Mouse (Mus musculus) spleen, postnatal 10 days (tissue): ENCODE results near the gene E130208F15Rik.

Experiments
- DNase-seq, 2 experiments: peaks; one replicate each; pipeline ENCODE4 v3.0.0; 2021 to 2022; ENCODE audit warnings: low spot score in 2 of 2

Gene E130208F15Rik

DNA sequence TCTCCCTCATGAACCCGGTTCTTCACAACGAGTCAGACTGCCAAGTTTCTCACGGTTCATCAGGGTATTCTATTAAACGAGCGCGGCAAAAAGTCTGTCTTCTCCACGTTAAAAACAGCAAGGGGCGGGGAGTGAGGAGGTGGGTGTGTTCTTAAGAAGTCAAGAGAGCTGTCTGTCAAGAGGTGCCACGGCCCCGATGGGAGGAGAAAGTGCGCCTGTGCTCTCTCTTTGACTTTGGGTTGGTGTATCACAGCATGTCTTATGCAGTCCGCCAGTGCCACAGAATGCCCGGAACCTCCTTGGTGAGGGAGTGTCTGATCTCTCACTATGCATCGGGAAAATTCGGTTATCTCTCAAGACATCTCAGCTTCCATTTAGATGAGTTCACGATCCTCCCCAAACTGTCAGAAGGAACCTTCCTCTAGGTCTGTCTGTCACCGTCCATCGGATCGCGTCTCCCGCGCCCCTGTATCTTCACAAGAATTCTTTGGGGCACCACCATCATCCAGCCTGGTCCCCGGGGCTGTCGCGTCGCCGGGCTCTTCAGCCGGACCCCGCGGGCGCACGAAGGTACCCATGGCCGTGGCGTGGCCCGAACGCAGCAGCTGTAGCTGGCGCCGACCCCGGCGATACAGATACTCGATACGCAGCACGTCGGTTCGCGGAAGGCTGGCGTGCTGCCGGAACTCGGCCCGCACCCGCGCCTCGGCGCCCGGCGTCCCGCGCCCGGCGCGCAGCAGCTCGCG, at the start of gene E130208F15Rik:
E130208F15Rik (plus strand) TSS at position 202 of the 746 bp plus-strand sequence.
- DNase-seq, result peak; percentile 53 to 80

- no peak for DNase-seq
Observed at GRCm38 (mm10) chr7:30274383-30274782, 47.2 kb upstream of the E130208F15Rik start.

GRCm38 (mm10) chr7:30278911-30279310, 42.6 kb upstream of the E130208F15Rik start:
- no peak for DNase-seq

DNA sequence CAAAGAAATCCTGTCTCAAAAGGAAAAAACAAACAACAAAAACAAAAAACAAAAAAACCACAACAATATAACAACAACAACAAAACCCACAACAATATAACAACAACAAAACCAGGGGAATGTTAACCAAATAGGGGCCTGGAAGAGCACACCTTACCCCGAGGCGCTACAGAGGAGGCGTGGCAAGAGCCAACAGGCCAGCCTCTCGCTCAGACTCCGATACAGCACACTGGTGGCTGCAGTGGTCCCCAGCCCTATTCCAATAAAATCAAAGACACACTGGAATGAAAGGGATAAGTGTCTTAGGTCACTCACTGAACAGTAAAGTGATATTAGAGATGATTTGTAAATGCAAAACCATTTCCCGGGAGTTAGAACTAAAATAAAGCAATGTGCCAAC, 42.0 kb upstream of the E130208F15Rik start:
- DNase-seq, result peak in 1 of 2 experiments; percentile 46

- peak; percentile 87 to 94 for DNase-seq
Observed at GRCm38 (mm10) chr7:30279951-30280669, 41.4 kb upstream of the E130208F15Rik start, which contains the start of the genes Thap8 and Wdr62. Thap8 (plus strand) TSS chr7:30280094. Wdr62 (minus strand) TSS chr7:30280419.

DNA sequence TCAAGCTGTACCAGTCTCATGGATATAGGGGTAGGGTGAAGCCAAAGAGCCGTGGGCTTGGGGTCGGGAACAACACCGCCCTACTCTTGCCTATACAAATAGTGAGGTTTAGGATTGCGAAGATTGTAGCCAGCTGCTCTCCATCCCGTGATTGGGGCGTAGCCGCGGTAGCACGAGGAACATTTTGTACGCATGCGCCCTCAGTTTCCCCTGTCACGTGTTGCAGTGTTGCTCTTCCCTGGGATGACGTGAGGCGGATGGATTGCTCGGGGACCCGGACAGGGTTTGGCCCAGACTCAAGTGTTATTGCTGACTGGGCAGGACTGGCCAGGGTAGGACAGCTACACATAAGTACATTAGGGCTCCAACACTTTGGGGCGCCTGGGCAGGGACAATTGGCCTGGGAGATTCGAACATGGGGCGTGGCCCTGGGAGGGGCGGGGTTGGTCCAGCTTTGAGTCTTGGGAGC, 40.8 kb upstream of the E130208F15Rik start:
- peak; percentile 66 to 80 for DNase-seq

DNA sequence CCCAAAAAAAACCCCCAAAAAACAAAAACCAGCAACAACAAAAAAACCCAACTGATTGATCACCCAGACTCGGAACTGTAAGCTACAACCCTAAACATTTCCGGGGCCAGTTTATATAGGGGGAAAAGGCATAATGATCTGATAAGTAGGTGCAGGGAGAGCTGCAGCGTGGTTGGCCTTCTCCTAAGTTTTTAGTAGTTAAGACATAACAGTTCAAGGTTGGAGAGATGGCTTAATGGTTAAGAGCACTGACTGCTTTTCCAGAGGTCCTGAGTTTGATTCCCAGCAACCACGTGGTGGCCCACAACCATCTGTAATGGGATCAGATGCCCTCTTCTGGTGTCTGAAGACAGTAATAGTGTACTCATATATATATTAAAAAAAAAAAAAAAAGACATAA, 40.0 kb upstream of the E130208F15Rik start:
- DNase-seq, result no peak

DNA sequence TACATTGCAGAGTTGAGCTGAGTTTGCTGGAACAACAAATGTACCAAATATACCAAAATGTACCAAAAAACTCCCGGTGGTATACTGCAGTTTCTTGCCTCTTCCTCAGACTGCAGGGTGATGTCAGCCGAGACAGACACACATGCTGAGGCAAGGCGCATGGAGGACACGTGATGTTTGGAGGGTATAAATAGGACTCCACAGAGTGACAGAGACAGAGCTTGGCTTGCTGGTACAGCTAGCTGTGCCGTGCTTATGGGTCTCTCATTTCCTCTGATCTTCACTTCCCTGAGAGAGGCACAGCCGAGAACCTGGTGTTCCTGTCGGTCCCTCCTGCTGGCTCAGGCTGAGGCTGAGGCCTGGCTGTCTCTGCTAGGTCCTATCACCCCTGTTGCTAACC, 38.8 kb upstream of the E130208F15Rik start:
- no peak for DNase-seq

DNA sequence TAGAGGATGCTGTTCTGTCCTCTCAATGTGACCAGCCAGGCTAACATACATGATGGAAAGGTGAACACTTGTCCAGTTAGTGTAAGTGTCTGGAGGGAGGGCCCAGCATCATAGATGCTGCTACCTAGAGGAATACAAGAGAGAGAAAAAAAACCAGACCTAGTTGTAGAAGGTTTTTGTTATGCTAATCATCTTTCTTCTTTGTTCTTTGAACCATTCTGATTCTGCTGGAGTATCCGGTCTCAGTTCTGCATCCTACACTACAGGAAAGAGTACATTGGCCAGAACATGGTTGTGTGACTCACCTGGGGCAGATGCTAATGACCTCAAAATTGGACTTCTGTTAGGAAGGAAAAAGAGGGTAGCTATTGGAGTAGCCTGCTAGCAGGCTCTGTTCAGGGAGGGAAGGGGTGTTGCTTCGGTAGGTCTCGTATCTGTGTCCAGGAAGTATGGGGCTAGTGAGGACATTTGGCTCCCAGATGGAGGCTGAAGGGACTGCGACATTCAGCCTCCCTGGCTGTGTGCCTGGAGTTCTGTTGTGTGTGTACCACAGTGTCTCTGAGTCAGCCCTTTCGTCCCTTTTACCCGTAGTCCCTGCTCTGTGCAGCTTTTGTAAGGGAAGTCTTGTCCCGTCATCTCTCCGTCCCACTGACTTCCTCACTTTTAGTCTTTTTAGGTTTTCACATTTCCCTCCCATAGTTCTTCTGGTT, 34.7 kb upstream of the E130208F15Rik start:
- DNase-seq, result no peak

- no peak for DNase-seq
Observed at GRCm38 (mm10) chr7:30288046-30288445, 33.5 kb upstream of the E130208F15Rik start.

DNA sequence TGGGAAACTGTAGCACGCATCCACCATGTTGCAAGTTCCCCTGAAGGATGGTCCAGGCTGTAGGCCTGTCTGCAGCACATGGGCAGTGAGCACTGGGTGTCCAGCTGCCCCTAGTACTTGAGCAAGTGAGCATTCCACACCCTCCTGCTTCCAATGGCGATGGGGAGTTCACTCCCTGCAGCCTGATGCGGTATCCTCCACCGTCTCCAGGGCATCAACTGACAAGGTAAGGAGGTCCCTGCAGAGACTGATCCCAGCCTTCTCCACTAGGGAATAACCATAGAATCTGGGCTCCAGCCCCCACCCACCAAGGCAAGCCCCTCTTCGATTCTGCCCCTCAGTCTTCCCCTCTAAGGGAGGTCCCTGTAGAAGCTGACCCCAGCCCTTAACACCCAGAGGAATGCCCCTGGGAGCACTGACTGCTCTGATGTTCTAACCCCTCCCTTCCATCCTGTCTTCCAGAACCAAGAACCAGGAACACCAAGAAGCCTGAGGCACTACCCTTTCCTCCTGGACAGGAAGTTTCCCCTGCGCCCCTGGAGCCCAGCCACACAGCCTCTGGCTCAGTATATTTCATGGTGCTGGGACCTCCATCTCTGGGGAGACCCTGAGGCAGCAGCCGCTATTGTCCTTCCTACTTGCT, 32.3 kb upstream of the E130208F15Rik start:
- DNase-seq, result no peak

DNA sequence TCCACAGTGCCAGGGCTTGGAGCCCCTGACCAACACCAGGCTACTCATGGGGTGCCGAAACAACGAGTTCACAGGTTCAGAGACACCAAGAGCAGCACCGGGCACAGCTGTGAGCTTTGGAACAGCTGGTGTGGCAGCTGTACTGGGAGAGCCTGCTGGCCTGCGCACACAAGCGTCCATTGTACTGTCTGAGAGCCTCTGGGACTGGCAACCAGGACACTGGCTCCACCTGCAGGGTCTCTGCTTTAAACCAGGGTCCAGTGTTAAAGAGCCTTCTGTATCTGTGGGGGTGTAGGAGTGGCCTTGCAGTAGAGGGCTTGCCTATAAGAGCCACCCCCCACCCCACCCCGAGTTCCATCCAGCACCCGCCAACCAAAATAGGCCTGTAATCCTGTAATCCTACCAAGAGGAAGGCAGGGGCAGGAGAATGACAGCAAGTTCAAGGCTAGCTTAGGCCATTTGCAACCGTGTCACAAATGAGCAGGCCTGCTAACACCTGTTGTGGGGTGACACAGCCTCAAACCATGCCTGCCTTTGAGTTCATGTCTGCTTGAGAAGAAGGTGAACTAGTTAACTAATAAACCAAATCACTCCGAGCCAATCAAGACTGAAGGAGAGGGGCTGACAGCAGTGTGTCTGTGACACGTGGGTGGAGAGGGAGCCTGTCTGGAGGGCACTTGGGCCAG, 31.7 kb upstream of the E130208F15Rik start:
- no peak for DNase-seq

DNA sequence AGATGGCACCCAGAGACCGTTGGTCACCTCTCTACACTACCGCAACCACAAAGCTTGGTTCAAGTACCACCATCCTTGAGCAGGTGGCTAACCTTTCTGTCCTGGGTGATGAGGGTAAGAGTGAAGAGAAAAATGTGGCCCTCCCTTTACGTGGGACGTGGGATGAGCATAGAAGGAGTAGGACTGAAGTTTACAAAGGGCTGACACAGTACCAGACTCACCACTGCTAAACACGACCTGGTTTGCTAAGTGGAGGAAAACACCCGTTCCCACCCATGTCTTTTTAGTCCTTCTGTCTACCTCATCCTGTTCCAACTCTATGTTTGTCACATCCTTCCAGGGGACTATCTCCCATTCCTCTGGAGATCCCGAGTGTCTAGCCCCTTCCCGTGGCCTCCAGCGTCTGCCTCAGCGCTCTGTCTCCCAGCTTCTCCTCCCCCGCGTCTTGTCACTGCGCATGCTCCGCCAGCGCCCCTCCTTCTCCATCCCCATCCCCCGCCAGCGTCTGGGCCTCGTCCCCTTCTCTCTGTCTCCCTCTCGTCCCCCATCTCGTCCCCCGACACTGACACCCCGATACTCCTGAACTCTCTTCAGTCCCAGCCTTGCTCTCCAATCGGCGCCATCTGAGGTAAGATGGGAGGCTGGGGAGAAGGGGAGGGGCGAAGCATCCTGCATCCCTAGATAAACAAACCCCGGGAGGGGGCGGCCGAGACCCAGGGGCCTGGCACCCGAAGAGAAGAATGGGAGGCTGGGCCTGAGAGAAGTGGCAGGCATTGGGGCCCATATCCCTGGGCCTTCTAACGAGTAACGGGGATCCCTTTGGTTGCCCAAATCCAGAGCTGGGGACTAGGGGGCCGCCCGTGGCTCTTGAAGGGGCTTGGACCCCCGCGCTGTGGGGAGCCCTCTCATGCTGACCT, 30.1 kb upstream of the E130208F15Rik start, which contains the start of gene Clip3:
Clip3 (plus strand) TSS at position 514 of the 917 bp plus-strand sequence.
- peak in 1 of 2 experiments; percentile 35 for DNase-seq

DNA sequence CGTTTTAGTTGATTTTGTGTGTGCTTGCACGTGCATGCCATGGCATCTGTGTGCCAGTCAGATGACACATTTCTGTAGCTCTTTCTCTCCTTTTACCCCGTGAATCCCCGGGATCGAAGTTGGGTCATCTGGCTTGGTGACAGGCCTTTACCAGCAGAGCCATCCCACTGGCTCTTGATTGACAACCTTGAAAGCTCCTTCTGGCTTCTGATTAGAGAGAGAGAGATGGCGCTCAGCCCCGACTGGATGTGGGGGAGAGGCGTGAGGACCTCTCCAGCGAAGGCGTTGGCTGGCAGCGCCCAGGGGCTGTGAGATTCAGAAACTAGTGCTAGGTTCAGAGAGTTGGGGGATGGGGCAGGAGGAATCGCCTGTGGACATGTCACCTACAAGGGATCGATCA, 27.7 kb upstream of the E130208F15Rik start:
- no peak for DNase-seq

DNA sequence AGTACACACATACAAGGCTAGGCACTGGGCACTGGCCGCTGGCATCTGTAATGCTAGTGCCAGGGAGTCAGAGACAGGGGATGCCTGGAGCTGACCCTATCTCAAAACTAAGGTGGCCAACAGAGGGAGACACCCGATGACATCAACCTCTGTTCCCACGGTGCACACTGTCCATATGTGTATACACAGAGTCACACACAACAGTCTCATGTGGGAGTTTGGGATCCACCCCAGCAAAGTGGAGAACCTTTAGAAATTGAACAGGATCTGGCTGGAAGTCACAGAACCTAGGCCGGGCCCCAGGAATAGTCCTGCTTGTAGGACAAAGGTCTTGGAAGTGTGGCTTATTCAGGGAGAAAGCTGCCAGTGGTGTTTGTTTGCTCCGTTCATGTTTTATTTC, 27.2 kb upstream of the E130208F15Rik start:
- DNase-seq, result no peak

DNA sequence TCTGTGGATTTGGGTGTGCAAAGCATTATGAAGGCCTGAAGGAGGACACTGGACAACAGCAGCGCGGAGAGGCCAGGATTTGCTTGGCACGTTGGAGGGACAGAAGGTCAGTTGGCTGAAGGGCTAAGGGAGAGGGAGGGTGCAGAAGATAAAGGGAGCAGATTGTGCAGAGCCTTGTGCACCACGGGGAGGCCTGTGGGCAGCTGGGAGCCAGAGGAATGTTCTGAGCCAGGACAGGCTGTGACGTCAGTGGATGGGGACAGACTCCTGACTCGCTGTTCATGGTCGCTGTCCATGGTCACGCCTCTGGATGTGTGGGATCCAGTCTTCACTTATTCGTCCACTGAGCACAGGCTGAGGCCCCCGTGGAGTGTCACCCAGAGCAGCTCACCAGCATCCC, 26.4 kb upstream of the E130208F15Rik start:
- DNase-seq, result no peak

GRCm38 (mm10) chr7:30296816-30297215, 24.7 kb upstream of the E130208F15Rik start:
- DNase-seq, result no peak

- DNase-seq, result no peak
Observed at GRCm38 (mm10) chr7:30297266-30297665, 24.3 kb upstream of the E130208F15Rik start.

DNA sequence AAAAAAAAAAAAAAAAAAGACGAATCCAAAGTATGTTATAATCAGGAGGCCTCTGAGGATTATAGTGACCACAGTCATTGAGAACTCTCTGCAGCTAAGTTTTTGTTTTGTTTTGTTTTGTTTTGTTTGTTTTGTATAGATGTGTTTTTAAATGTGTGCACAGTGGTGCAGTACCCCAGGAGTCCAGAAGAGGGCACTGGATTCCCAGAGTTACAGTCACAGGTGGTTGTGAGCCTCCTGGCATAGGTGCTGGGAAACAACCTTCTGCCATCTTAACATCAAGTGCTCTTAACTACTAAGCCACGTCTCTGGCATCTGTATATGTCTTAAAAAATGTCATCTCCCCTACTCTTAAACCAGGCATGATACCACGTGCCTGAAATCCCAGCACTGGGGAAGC, 20.6 kb upstream of the E130208F15Rik start:
- DNase-seq, result peak in 1 of 2 experiments; percentile 55
